Mouse (Mus musculus) layer of hippocampus, adult 9-11 months (tissue): Measurements from ENCODE around the gene Mast4.

Source experiments
- DNase-seq: peaks from one replicate; pipeline ENCODE4 v3.0.0; 2022

The Mast4 gene

DNA sequence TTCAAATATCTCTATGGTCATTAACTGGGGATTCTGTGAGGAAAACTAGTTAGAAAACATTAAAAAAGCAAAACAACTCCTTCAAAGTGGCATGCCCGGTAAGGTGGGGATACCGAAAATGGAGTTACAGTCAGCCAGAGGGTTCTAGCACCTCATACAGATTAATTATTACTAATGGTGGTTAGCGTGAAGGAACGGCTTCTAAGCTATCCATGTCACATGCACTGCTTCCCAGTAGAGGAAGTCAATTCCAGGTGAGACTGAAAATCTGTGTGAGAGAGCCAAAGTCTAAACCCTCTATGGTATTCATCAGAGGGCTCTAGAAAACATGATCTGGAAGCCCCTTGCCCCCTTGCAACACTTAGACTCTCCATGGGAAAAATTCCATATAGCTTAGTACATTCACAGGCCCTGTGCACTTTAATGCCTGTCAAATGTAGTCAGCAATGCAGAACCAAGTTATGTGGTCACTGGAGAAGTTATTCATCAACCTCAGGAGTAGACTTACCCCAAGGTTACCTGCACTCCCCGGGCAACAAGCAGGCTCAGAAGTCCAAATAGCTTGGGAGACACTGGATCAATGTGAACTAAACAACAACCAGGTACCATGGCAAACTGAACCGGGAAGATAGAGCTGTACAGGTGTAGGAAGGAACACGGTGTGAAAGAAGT, 96.1 kb downstream of the Mast4 start:
- DNase-seq, result no peak

- no peak for DNase-seq
Observed at GRCm38 (mm10) chr13:103232171-103232570, 102.1 kb downstream of the Mast4 start.

DNA sequence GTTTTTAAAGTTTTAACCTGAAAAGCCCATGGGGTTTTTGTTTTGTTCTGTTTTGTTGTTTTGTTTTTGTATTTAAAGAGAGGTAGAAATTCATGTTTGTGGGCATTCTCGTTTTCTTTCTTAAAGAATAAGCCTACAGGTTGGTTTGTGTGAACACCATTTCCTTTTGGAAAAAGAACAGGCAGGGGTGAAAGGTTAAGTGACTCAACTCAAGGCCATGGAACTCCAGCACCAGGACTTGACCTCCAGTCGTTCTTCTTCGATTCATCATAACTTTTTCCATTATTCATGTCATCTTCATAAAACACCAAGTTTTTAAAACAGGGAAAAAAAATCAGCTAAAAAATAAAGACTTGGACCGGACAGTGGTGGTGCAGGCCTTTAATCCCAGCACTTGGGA, 105.2 kb downstream of the Mast4 start:
- DNase-seq, result no peak

GRCm38 (mm10) chr13:103225895-103226815, 108.1 kb downstream of the Mast4 start:
- peak; percentile 31 for DNase-seq

DNA sequence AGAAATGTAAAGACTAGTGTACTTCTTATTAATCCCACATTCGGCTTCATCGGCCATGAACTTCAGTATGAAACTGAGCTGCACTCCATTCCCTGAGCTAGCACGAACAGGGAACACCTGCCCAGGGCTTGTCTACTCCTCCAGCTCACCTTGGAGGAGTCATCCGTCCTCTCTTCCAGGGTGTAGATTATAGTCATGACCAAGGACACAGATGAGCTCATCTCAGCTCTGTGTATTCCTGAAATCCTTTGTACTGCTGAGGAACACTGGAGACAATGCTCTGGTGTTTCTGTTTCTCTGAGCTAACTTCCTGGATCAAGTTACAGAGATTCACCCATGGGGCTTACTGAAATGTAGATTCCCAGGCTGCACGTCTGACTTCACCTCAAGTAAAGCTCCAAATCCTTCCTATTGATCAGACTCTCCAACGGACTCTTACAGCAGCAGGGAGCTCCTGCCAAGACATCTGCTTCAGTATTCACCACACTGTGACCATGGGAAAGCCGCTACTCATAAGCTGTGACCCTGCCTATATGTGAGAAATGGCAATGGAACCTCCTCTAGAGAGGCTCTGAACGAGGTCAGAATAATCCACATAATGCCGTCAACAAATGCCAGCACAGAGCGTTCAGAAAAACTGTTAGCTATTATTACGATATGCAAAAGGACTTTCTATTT, 108.9 kb downstream of the Mast4 start:
- DNase-seq, result no peak

- DNase-seq, result no peak
Observed at GRCm38 (mm10) chr13:103220479-103221064, 113.7 kb downstream of the Mast4 start.

- DNase-seq, result no peak
Observed at GRCm38 (mm10) chr13:103219999-103220398, 114.3 kb downstream of the Mast4 start.

DNA sequence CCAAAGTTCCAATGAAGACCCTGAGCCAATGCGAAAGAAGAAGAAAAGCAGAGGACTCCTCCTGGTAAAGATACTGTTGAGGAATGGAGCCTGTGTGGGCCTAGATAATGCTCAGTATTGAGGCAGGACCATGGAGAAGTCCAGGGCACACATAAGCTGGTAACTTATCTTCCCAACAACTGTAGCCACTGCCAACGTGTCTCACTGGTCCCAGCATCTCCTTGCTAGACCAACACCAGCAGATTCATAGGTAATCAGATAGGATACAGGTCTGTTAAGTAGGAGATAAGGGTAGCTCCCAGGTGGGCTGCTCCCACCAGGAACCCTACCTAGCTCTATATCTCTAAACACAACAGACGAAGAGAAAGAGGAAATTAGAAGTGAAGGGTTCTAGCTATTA, 116.8 kb downstream of the Mast4 start:
- DNase-seq, result no peak

DNA sequence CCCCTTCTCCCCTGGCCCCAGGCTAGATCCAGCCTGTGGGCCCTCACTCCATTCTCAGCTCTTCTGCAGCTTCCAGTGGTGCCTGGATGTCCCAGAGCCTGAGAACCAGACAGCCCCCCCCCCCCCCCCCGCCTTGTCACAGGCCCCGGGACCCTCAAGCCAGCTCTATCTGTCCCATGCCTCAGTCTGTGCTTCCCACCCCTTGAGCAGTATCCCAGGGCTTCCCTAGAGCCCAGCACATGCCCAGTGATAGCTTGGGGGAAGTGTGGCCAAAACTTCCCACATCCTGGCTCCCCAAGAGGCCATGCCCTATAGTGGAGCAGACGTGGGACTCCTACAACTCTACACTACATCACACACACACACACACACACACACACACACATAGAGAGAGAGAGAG, 119.8 kb downstream of the Mast4 start:
- no peak for DNase-seq

GRCm38 (mm10) chr13:103211953-103212352, 122.3 kb downstream of the Mast4 start:
- DNase-seq, result no peak

DNA sequence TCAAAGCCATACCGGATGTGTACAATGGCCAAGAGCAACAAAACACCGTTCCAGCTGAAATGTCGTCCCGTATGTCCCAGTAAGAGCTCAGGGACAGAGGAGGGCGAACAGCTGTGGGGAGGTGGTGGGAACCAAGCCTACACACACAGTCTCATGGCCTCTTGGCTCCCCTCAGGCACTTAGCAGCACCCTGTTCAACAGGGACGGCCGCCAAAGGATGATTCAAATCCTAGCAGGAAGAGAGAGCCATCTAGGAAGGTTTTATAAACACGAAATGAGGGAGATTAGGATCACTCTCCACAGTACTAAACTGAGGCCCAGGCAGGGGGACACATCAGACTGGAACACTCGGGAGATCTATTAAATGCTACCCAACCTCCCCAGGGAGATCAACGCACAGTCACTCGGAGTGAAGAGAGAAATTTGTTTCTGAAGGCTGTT, 122.8 kb downstream of the Mast4 start:
- DNase-seq, result peak; percentile 34

DNA sequence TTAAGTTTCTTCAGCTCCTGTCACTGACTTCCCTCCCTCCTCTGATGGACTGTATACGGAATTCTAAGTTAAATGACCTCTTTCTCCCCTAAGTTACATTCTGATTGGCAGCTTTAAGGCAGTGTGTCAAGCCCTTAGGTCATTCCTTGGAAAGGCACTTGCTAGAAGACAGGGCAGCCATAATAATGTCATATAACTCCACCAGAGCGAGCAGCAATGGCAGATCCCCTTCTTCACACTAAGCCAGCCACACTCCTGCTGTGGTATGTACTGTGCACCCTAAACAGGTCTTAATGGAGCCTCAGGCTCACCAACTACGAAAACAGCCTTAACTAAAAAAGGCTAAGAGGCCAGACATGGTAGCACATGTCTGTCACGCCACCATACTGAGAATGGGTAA, 123.6 kb downstream of the Mast4 start:
- no peak for DNase-seq

GRCm38 (mm10) chr13:103207199-103207598, 127.1 kb downstream of the Mast4 start:
- no peak for DNase-seq

DNA sequence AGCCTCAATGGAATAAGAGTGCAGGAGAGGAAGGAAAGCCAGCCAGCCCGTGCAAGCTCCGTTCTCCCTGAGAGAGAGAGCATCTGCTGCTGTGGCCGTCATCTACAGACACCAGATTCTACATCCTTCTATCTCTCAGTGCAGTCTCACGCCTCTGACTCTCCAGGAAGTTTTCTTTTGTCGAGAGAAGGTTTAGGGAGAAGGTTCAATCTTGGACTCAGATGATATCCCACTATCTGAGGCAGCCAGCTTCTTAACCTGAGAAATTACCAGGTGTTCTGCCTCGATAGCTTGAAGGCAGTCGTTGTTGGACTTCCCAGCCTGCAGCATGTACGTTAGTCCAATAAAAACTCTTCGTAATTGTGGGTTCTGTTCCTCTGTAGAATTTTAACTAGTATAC, 127.7 kb downstream of the Mast4 start:
- no peak for DNase-seq

DNA sequence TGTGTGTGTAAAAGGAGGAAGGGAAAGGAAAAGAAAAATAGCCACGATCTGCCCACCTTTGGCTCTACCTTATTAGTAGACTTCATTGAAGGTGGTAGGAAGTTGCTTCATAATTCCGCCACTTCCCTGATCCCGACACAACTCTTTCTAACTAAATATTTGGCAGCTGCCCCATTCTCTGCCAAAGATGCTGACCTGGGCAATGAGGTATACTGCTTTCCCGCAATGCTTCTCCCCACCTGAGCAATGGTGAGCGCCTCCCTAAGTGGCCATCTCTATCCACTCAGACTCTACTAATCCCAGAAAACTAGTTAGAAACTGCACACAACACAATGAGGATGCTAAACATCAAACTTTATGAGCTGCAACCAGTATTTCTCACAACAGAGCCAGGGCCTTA, 129.1 kb downstream of the Mast4 start:
- DNase-seq, result no peak

DNA sequence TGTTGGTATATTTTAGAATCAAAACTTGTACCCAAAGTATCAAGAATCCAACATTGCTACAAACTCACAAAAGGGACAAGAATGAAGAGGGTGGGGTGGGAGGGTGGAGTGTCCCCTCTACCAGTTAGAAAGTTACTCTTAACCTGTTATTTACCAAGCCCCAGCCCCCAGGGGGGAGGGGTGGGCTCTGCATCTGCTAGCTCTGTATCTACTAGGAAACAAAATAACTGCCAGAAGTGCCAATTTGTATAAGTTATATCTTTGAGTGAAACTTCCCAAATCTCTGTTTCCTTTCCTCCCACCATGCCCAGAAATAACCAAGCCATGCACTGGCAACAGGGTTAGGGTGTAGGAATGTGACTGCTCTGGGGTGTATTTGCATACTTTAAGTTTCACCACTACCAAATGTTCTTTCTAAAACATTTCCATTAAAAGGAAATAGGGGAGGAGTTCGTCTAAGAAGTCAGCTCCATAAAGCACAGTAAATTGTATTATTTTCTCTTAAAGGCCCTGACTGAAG, 130.9 kb downstream of the Mast4 start:
- no peak for DNase-seq

DNA sequence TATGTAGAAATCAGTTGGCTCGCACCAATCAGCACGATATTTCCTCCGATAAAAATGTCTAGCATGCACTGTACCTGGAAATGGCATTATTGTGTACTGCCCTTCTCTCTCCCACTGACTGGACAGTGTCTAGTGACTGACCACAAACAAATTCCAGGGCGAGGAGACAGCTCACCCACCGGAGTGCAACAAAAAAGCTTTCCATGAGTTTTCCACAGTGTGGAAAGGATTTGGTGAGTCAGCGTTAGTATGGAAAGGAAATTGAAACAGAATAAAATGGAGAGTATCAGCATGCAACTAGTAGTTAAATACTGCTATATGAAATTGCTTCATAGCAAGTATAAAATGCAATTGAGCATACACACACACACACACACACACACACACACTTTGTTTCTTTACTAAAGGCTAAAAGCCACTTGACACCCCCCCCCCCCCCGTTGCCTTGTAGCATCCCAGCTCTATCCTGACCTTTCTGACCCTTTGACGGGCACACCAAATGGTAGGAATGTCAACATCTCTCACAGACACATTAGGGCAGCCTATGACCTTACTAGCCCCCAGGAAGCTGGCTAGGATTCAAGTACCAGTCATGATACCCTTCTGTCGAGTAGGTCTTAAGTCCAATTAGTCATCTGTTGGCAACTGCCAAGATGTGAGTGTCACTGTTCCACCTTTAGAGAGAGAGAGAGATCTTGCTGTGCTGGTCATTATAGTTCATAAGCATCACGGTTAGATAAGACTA, 133.1 kb downstream of the Mast4 start:
- DNase-seq, result no peak

DNA sequence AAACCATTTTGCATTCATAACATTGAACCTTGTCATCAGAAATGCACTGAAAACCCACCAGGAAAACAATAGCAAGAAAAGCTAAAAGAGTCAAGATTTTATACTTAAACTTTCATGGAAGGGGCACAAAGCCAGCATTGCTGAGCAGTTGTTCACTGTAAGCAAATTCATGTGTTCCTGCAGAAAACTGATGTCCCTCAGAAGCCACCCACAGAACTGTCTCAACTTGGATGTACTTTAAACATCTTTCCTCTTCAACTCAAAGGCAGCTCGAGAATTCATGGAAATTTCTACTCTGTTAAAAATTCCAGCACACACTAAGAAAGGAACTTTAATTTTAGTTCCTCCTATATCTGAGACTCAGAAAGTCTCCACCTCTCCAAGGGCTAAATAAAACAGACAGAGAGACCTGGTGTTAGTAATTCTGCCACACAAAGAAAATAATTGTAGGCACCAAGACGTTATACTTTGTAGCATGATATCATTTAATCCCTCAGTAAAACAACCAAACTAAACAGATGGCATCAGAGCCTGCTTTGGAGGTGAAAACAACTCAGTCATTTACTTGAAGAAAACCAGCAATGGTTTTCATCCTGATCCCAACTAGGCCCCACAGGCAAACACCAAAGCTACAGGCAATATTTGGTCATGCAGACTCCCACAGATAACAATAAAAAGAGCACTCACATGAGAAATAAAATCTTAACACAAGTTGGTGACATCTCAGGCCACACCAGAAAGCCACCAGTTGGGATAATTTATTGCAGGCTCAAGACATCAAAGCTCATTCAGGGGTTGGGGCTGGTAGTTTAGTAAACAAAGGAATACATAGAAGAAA, 134.3 kb downstream of the Mast4 start:
- DNase-seq, result no peak

GRCm38 (mm10) chr13:103198210-103198940, 135.9 kb downstream of the Mast4 start:
- DNase-seq, result no peak

GRCm38 (mm10) chr13:103196307-103196706, 138.0 kb downstream of the Mast4 start:
- DNase-seq, result no peak

DNA sequence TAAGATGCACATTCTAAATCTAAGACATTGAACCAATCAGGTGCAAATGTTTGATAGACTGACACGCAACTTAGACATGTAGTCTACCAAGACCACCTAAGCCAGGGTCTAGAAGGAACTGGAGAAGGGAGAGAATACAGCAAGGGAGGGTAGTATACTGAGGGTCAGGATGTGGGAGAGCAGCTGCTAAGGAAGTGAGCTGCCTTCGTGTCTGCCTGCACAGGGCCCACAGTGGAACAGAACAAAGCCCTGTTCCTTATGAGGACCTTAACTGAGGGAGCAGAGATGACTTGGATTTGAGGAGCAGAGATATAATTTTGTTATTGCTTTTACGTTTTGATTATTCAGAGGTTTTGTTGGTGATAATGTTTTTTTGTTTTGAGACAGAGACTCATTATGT, 138.4 kb downstream of the Mast4 start:
- DNase-seq, result no peak
